Mouse (Mus musculus): ENCODE data around the gene Nrsn2. TPM values are rescaled to one million over a fixed set of nuclear protein-coding genes. Genes with fewer than 3 reads are reported as not detected.

Nrsn2 gene
- polyA plus RNA-seq, 1 experiment from 2014 or later = not detected

Other genes starting within 250 kb of the Nrsn2 start
- gene Tcf15, start 233.1 kb downstream of the Nrsn2 start, polyA plus RNA-seq (2015; fragmentation: Nextera tagmentation; extraction: Ambion mirVana) = 2.1 TPM in 2 replicates
- gene Csnk2a1, start 149.8 kb downstream of the Nrsn2 start, polyA plus RNA-seq (2015; fragmentation: Nextera tagmentation; extraction: Ambion mirVana) = 105 and 120 TPM in 2 replicates
- gene Tbc1d20, start 82.8 kb downstream of the Nrsn2 start, polyA plus RNA-seq (2015; fragmentation: Nextera tagmentation; extraction: Ambion mirVana) = 28.5 and 31.1 TPM in 2 replicates
- 131 and 138 TPM in 2 replicates for gene Rbck1, start 44.0 kb downstream of the Nrsn2 start, polyA plus RNA-seq (2015; fragmentation: Nextera tagmentation; extraction: Ambion mirVana)
- 1.4 and 1.6 TPM in 2 replicates for gene Trib3, start 32.6 kb downstream of the Nrsn2 start, polyA plus RNA-seq (2015; fragmentation: Nextera tagmentation; extraction: Ambion mirVana)
- gene Sox12, start 21.4 kb upstream of the Nrsn2 start, polyA plus RNA-seq (2015; fragmentation: Nextera tagmentation; extraction: Ambion mirVana) = 0.91 and 1.2 TPM in 2 replicates
- 7.2 and 7.4 TPM in 2 replicates for gene Zcchc3, start 38.4 kb upstream of the Nrsn2 start, polyA plus RNA-seq (2015; fragmentation: Nextera tagmentation; extraction: Ambion mirVana)
- 0.51 and 0.64 TPM in 2 replicates for gene 6820408C15Rik, start 38.9 kb upstream of the Nrsn2 start, polyA plus RNA-seq (2015; fragmentation: Nextera tagmentation; extraction: Ambion mirVana)
- 0.23 and 0.28 TPM in 2 replicates for gene Defb23, start 88.0 kb upstream of the Nrsn2 start, polyA plus RNA-seq (2015; fragmentation: Nextera tagmentation; extraction: Ambion mirVana)
- not detected in 2 replicates for gene Defb20, start 100.4 kb upstream of the Nrsn2 start, polyA plus RNA-seq (2015; fragmentation: Nextera tagmentation; extraction: Ambion mirVana)
- not detected in 2 replicates for gene Defb22, start 113.5 kb upstream of the Nrsn2 start, polyA plus RNA-seq (2015; fragmentation: Nextera tagmentation; extraction: Ambion mirVana)
- gene Defb26, start 135.1 kb upstream of the Nrsn2 start, polyA plus RNA-seq (2015; fragmentation: Nextera tagmentation; extraction: Ambion mirVana) = 0.24 TPM in 1 of 2 replicates, not detected in the other
- not detected in 2 replicates for gene Defb28, start 141.6 kb upstream of the Nrsn2 start, polyA plus RNA-seq (2015; fragmentation: Nextera tagmentation; extraction: Ambion mirVana)
- not detected in 2 replicates for gene Defb29, start 163.5 kb upstream of the Nrsn2 start, polyA plus RNA-seq (2015; fragmentation: Nextera tagmentation; extraction: Ambion mirVana)
- 3.0 TPM in 1 of 2 replicates, not detected in the other for gene Gm17416, start 192.7 kb upstream of the Nrsn2 start, polyA plus RNA-seq (2015; fragmentation: Nextera tagmentation; extraction: Ambion mirVana)
- not detected in 2 replicates for gene Defb21, start 196.1 kb upstream of the Nrsn2 start, polyA plus RNA-seq (2015; fragmentation: Nextera tagmentation; extraction: Ambion mirVana)
- 1.3 and 2.2 TPM in 2 replicates for gene Defb19, start 203.7 kb upstream of the Nrsn2 start, polyA plus RNA-seq (2015; fragmentation: Nextera tagmentation; extraction: Ambion mirVana)
- gene Defb45, start 222.8 kb upstream of the Nrsn2 start, polyA plus RNA-seq (2015; fragmentation: Nextera tagmentation; extraction: Ambion mirVana) = 0.53 TPM in 1 of 2 replicates, not detected in the other
- gene Defb36, start 227.7 kb upstream of the Nrsn2 start, polyA plus RNA-seq (2015; fragmentation: Nextera tagmentation; extraction: Ambion mirVana) = not detected in 2 replicates
- 1.6 and 2.1 TPM in 2 replicates for gene Defb25, start 246.4 kb upstream of the Nrsn2 start, polyA plus RNA-seq (2015; fragmentation: Nextera tagmentation; extraction: Ambion mirVana)